Mouse (Mus musculus) spleen, postnatal 4 days (tissue): ENCODE measurements around the gene Cox10.

ENCODE experiments used
- DNase-seq, 2 experiments: peaks; one replicate each; pipeline ENCODE4 v3.0.0; 2022; ENCODE audit warnings: low spot score in 2 of 2

Gene Cox10

GRCm38 (mm10) chr11:63991958-63992357, 87.3 kb downstream of the Cox10 start:
- no peak for DNase-seq

DNA sequence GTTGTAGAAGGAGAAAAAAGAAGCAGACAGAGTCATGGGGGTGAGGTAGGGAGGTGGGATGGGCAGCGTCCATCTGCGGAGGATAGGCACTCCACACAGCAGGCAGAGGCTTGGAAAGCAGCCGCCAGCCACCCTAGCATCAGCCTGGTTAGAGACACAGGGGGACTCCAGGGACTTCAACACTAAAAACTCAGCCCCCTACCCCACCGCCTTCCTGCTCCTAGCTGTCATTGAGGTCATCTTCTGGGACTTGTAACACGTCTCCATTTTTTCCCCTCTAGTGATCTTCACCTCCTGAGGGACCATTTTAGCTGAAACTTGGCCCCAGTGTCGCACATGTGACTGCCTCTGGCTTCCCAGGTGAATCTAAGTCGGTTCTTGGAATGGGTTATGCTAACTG, 88.5 kb downstream of the Cox10 start:
- no peak for DNase-seq

- DNase-seq = no peak
These were observed 89.0 kb downstream of the Cox10 start for GRCm38 (mm10) chr11:63990311-63990710.

DNA sequence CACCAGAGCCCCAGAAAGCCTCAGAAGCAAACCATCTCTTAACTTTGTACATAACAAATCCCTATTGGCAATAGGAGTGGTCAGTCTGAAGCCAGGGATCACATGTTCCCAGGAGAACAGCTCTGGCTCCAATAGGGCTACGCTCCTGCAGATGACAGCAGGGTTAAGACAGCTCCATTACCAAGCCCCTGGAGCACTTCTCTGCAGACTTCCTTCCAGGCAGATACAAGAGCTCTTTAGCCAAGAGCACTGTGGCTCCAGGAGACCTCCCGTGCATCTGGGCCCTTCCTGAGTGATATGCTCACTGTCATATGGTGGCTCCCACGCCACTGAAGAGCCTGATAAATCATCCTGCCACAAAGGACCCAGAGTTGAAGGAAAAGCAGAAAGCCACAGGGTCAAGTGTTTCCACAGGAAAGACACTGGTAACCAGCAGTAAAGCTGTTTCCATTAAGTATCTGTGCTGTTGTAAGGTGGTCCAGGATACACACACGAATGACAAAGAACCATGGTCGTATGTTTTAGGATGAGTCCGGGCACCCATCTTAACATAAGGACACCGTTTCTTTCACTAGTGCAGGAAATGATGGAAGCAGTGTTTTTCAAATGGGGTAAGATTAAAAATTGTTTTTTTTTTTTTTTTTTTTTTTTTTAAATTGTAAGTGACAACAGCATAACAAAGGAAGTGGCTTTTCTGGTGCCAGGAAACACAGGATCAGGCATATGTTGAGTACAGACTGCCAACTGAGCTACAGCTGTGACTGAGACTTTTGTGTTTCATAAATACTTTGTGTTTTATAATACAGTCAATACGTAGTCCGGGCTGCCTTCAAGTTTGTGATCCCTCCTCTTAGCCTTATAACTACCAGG, 90.0 kb downstream of the Cox10 start:
- DNase-seq = no peak

GRCm38 (mm10) chr11:63988031-63988665, 91.1 kb downstream of the Cox10 start:
- no peak for DNase-seq

DNA sequence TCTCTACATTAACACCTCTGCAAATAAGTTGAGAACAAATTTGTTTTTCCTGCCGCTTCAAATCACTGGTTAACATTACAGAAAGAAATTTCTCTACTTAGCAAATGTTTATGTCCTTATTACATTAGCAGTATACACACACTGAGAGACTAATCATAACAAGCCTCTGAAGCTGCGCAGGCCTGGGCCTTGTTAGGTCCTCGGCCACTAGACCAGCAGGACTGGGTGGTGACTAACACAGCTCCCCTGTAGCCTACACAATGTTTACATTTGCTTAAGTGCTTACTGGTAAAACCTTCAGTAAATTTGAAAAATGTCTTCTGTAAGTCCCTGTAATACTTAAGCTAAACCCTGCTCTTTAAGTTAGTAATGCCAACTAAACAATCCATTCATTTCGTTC, 92.6 kb downstream of the Cox10 start:
- no peak for DNase-seq

- no peak for DNase-seq
These were observed 93.8 kb downstream of the Cox10 start for GRCm38 (mm10) chr11:63985481-63985880.

- no peak for DNase-seq
These were observed 94.6 kb downstream of the Cox10 start for GRCm38 (mm10) chr11:63984622-63985168.

- DNase-seq = no peak
These were observed 101.5 kb downstream of the Cox10 start for GRCm38 (mm10) chr11:63977741-63978140.

DNA sequence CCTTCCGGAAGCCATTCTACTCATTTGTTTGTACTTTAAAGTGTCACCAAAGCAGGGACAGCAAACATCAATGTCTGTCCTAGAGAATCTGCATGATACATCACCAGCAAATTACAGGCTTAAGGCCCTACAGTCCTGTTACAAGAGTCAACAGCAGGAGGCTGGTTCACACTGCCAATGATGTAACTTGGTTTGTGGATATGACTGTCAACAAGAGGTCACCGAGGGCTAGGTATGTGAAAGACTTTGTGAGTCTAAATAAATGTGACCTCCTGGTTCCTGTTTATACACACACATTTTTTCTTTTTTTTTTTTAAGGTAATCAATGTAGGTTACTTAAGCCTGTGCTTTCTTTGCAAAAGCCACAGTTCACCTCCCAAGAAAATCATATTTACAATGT, 102.5 kb downstream of the Cox10 start:
- no peak for DNase-seq

GRCm38 (mm10) chr11:63975260-63975899, 103.9 kb downstream of the Cox10 start:
- DNase-seq = no peak

DNA sequence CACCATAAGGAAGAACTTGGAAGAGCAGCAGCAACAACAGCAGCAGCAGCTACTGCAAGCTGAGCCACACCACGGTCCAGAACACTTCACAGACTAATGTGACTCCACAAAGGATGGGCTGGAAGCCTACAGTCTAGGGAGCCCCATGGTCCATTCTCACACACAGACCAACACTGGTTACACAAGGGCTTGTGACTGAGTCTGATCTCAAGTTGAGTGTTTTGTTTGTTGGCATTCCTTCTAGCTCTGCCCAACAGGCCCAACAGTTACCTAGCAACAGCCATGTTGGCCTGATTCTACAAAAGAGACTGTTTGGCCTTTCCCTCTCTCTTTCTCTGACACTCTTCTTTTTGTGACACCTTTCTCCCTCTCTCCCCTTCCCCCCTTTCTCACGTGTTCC, 105.3 kb downstream of the Cox10 start:
- no peak for DNase-seq

DNA sequence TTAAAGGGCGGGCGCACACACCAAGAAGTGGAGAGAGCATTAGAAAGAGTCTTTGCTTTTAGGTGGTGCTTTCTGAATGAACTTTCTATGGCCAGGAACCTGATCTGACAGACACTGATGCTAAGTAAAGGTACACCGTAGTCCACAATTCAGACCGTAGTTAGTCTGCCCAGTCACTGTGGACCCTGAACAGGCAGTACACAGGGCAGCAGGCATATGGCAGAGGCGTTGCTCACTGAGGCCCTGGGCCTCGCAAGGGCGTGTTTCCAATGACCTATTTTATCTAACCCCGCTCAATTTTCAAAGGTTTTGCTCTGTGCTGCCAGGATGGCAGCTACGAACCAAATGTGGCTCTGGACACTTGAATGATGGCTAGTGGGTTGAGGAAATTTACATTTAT, 107.8 kb downstream of the Cox10 start:
- DNase-seq = no peak

DNA sequence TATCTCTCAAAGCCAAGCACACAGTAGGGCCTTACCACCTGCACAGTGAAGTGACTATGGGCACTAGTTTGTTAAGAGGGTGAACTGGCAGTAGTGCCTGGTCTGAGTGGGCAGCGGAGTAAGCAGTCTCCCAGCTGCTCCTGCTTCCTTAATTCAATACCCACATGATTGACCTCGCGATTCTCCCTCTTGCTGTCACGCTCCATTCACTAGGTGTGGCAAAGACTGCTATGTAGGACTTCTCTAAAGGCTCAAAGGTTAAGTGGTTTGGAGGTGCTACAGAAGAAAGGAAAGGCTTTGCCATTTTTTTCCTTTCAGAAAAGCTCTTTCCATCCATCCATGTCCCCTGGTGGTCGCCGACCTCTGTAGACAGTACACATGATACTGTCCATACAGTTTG, 108.5 kb downstream of the Cox10 start:
- DNase-seq = no peak

DNA sequence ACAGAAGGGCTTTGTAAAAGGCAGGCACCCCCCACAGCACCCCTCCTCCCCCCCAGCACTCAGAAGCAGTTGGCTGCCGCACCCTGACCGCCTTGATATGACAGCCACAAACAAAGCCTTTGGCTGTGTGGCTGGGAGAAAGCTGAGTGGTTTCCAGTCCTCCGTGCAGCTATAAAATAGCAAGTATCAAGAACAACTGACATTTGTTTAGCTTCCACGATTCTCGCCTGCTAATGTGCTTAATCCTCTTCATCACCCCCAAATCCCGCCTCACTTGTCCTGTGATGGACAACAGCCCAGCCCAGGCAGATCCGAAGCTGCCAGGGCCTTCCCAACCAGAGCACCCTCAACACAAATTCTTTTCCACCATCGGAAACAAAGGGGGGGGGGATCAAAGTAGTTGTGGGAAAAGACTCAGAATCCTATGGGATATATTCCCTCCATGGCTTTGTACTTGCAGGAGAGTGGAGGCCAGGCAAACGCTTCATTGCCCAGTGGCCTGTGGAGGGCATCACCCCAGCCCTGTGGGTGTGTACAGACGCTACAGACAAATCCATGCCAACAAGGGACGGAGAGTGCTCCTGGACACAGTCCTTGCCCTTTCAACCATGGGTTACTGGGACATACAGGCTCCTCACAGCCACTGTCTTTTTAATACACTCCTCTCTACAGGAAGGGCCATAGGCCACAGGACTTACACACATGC, 109.9 kb downstream of the Cox10 start:
- no peak for DNase-seq

DNA sequence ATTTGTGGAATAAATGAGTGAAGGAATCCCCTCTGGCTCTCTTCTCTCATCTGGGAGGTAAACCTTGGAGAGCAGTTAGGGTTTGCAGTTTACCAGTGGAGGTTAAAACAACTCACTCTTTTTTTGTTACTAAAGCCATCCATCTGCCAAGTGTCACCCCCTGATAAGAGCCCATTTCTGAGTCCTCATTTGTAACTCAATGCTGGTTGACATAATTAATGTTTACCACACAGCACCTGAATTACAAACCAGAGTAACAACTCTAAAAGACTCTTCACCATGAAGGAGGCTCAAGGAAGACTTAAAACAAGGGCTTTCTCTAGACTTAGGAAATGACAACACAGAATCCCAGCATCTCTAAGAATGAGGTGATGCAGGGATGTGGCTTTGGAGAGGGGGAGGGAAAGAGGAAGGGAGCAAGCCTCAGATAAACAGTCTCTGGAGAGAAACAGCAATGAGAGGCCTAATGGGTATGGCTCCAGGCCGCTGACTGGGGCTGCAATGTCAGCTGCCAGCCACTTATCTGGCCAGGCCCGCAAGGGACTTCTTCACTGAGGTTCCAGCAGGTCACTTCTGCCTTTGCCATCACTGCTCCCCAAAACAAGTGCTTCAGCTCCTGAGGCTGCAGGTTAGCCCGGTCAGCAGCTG, 110.8 kb downstream of the Cox10 start:
- no peak for DNase-seq

DNA sequence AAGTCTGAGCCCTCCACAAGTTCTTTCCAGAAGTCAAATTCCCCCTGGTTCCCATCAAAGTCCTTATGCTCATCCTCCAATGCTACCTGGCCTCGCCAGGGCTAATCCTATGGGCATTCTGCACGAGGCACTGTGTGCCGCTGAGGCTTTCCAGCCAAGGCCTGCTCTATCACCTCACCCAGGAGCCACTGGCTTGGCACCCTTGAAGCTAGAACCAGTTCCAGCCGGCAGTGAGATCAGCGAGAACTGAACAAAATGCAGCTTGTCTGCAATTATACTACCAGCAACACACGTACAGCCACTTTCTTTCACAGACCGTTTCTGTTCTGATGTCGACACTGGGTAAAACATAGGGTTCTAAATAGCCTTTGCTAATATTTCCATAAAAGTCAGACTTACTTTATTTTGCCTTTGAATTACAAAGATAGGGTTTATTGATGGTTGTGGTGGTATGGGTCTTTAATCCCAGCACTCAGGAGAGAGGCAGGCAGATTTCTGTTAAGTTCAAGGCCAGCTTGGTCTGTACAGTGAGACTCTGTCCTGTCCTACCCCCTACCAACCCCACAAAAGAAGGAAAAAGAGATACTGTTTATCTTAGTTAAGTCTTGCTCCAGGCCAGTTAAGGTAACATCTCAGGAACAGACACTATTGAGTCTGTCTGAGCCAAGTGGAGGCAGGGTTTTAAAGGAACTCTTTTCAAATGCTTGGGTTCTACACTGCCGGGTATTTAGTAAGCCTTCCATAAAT, 111.5 kb downstream of the Cox10 start:
- DNase-seq = no peak

DNA sequence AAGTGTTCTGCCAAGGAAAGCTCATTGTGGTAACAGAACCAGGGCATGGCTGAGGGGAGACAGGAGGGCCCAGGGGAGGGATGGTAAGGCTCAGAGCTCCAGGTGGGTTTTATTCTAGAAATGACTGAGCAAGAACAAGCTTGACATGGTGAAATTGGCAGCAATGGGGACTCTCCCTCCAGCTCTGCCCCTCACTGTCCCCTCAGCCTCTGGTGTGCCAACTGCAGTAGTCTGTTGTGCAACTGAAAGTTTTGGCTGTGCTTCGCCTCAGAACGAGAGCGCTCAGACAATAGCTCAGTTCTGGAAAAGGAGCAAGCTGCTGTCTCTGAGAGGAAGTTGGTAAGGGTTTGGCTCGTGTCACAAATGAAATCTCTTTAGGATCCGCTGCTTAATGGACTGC, 113.8 kb downstream of the Cox10 start:
- DNase-seq = no peak

GRCm38 (mm10) chr11:63957207-63957606, 122.1 kb downstream of the Cox10 start:
- DNase-seq = no peak

DNA sequence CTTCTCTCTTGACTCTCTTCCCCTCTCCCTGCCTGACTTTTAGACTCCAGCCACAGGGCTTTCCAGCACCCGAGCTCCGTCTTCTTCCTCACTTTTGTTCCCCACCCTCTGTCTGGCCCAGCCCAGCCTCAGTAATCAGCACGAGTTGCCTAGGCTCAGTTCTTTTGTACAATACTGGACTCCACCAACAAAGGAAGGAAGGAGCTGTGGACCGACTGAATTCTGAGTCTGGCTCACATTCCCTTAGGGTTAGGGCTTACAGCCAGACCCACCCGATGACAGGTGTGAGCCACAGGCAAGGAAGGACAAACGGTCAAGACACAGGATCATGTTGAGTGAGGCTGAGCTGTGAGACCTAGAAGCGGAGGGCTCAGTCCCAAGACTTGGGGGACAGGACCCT, 122.5 kb downstream of the Cox10 start:
- no peak for DNase-seq

GRCm38 (mm10) chr11:63953887-63954286, 125.4 kb downstream of the Cox10 start:
- no peak for DNase-seq
